ENCODE assay signal across 9 mouse cellular contexts in genomic region chr9:120703291-120703930, GRCm38 (mm10).
DNase-seq lines count a peak whose midpoint lies in the region; ATAC-seq and TF ChIP-seq lines count a peak whose summit lies in the region.
"Had no signal": no experiment of that assay in that cellular context is flagged by ENCODE, and none has a peak within 500 bp of the region (broad histone marks: within the 10 kb centered on the region; RNA-seq: fewer than 3 reads in every experiment).

No protein-coding gene starts in this region.

- 72% methylated on average over 10 of the region's 10 CpGs for WGBS in heart, embryonic 10.5 days
- 49% methylated on average over 10 of the region's 10 CpGs for WGBS in kidney, postnatal 0 days

- H3K36me3 ChIP-seq in heart, embryonic 10.5 days: no peaks in the 10 kb centered on the region
- H3K36me3 ChIP-seq in kidney, postnatal 0 days (ENCODE audit: insufficient read depth, low read length): no peaks in the 10 kb centered on the region

- H3K9me3 ChIP-seq in heart, embryonic 10.5 days: no peaks in the 10 kb centered on the region
- no peaks in the 10 kb centered on the region for H3K9me3 ChIP-seq in kidney, postnatal 0 days (replicated peaks; ENCODE audit: low read length)

- no peak overlapping the region for H3K27ac ChIP-seq in heart, embryonic 10.5 days
- H3K27ac ChIP-seq in brown adipose tissue, adult 24 weeks (replicated peaks; ENCODE audit: low read depth, low read length): peak overlapping the region; percentile 35
- H3K27ac ChIP-seq in kidney, postnatal 0 days: peak overlapping the region; percentile 20; the same call in 1 of the 2 replicates

- H3K27me3 ChIP-seq in heart, embryonic 10.5 days (ENCODE audit: insufficient read depth, poor library complexity, severe bottlenecking): no peaks in the 10 kb centered on the region
- no peaks in the 10 kb centered on the region for H3K27me3 ChIP-seq in kidney, postnatal 0 days (ENCODE audit: insufficient read depth, low read length)

- TF ChIP-seq CTCF in kidney, postnatal 0 days (IDR thresholded peaks at IDR 0.05; ENCODE audit: low read depth): no peak

- no peak for ATAC-seq in kidney, postnatal 0 days (replicated peaks; ENCODE audit: low FRiP score, low read depth)

- H3K4me2 ChIP-seq in kidney, postnatal 0 days (ENCODE audit: low read length): no peak overlapping the region
- H3K4me2 ChIP-seq: heart, embryonic 11.5 days had no signal

- H3K9ac ChIP-seq in kidney, postnatal 0 days (ENCODE audit: low read depth, low read length): no peak overlapping the region

- H3K4me3 ChIP-seq in heart, embryonic 10.5 days: no peak overlapping the region
- no peak overlapping the region for H3K4me3 ChIP-seq in brown adipose tissue, adult 24 weeks (ENCODE audit: insufficient read depth, low read depth, low read length)
- H3K4me3 ChIP-seq in kidney, postnatal 0 days (replicated peaks; ENCODE audit: low read depth, low read length): no peak overlapping the region

- DNase-seq in heart, adult 9 months (ENCODE audit: low spot score in 2 of 2): peak; percentile 28 to 29
- DNase-seq in heart, embryonic 10.5 days (ENCODE audit: low spot score): no peak
- peak; percentile 4 for DNase-seq in A20 (ENCODE audit: low read depth, low spot score)
- peak; percentile 38 for DNase-seq in kidney, postnatal 0 days (ENCODE audit: low spot score)
- no peak for DNase-seq in layer of hippocampus, adult 8-10 months (ENCODE audit: low spot score in 2 of 2)
- DNase-seq in layer of hippocampus, postnatal 10 days (ENCODE audit: low spot score in 2 of 2): no peak
- DNase-seq in ovary, postnatal 10 days (ENCODE audit: low spot score): no peak

- peaks cover 4% of the 10 kb centered on the region for H3K4me1 ChIP-seq in heart, embryonic 10.5 days
- H3K4me1 ChIP-seq in brown adipose tissue, adult 24 weeks (ENCODE audit: control insufficient read depth, insufficient read depth, insufficient read length, low read length): peaks cover 17% of the 10 kb centered on the region
- peaks cover 5% of the 10 kb centered on the region for H3K4me1 ChIP-seq in kidney, postnatal 0 days (replicated peaks; ENCODE audit: insufficient read depth, low read length)

Comparison
In these comparisons a context has a peak if more than half of its experiments do, and no peak if none do; other contexts are left out.
1. DNase-seq: peak in heart, adult 9 months (2 of 2), A20 (single experiment) and kidney, postnatal 0 days (single experiment); none in heart, embryonic 10.5 days (single experiment), layer of hippocampus, adult 8-10 months (0 of 2), layer of hippocampus, postnatal 10 days (0 of 2) and ovary, postnatal 10 days (single experiment).